Mouse (Mus musculus) megakaryocyte progenitor cell, adult 5-6 weeks (primary cell): ENCODE measurements at regions not wholly inside any gene's neighbourhood (a gene's known extent, or its start where the extent isn't known, plus 50 kb on each side); places are given as distances from the start of the nearest gene placed in this dataset.

Experiments used
- ATAC-seq: replicated peaks from 2 replicates; pipeline ENCODE4 v1.8.0; 2016; ENCODE audit warnings: mild to moderate bottlenecking, moderate TSS enrichment, inconsistent platforms; ENCODE audit not compliant: poor library complexity

- no peak for ATAC-seq
These were observed 750.0 kb downstream of the Serpinb8 start for GRCm38 (mm10) chr1:108339827-108340226.

GRCm38 (mm10) chr1:108341352-108341751 lies 751.5 kb downstream of the Serpinb8 start:
- no peak for ATAC-seq

- ATAC-seq, result 0 out of 2 replicates have a peak, but pooled peaks have one; percentile 20
These were observed 774.0 kb downstream of the Serpinb8 start for GRCm38 (mm10) chr1:108363788-108364187.

GRCm38 (mm10) chr1:108369904-108370600 lies 780.2 kb downstream of the Serpinb8 start:
- no peak for ATAC-seq

- no peak for ATAC-seq
These were observed 800.1 kb downstream of the Serpinb8 start for GRCm38 (mm10) chr1:108389930-108390329.

GRCm38 (mm10) chr1:108390497-108390896 lies 800.7 kb downstream of the Serpinb8 start:
- ATAC-seq, result no peak

GRCm38 (mm10) chr1:108439845-108440244 lies 850.0 kb downstream of the Serpinb8 start:
- no peak for ATAC-seq

GRCm38 (mm10) chr1:108452776-108453175 lies 863.0 kb downstream of the Serpinb8 start:
- ATAC-seq, result 0 out of 2 replicates have a peak, but pooled peaks have one; percentile 20

- no peak for ATAC-seq
These were observed 882.2 kb downstream of the Serpinb8 start for GRCm38 (mm10) chr1:108472031-108472430.

- no peak for ATAC-seq
These were observed 909.0 kb downstream of the Serpinb8 start for GRCm38 (mm10) chr1:108498854-108499253.

- no peak for ATAC-seq
These were observed 937.6 kb downstream of the Serpinb8 start for GRCm38 (mm10) chr1:108527424-108527823.

- ATAC-seq, result no peak
These were observed 948.4 kb downstream of the Serpinb8 start for GRCm38 (mm10) chr1:108538238-108538637.

GRCm38 (mm10) chr1:108548721-108549120 lies 958.9 kb downstream of the Serpinb8 start:
- no peak for ATAC-seq

GRCm38 (mm10) chr1:108558882-108559281 lies 969.1 kb downstream of the Serpinb8 start:
- no peak for ATAC-seq

GRCm38 (mm10) chr1:108562981-108563380 lies 973.2 kb downstream of the Serpinb8 start:
- no peak for ATAC-seq

- ATAC-seq, result no peak
These were observed 982.2 kb downstream of the Serpinb8 start for GRCm38 (mm10) chr1:108571977-108572376.

GRCm38 (mm10) chr1:108572765-108573164 lies 983.0 kb downstream of the Serpinb8 start:
- no peak for ATAC-seq

- ATAC-seq, result no peak
These were observed 987.0 kb downstream of the Serpinb8 start for GRCm38 (mm10) chr1:108576806-108577205.

GRCm38 (mm10) chr1:108577793-108578192 lies 988.0 kb downstream of the Serpinb8 start:
- ATAC-seq, result no peak

- ATAC-seq, result no peak
These were observed 1003.1 kb downstream of the Serpinb8 start for GRCm38 (mm10) chr1:108592720-108593422.

GRCm38 (mm10) chr1:108597129-108597528 lies 1007.3 kb downstream of the Serpinb8 start:
- ATAC-seq, result no peak
